Mouse (Mus musculus) kidney, embryonic 14.5 days (tissue): ENCODE data around the gene Cbr1. TPM values are rescaled to one million over a fixed set of nuclear protein-coding genes. Genes with fewer than 3 reads are reported as not detected.

ENCODE experiments used
- ATAC-seq: fragments of 200-750 bp; cut with Nextera tagmentation; 2 replicates; pipeline ENCODE4 v1.8.0; 2017; ENCODE audit warnings: moderate number of reproducible peaks, mild to moderate bottlenecking, moderate TSS enrichment, moderate library complexity; ENCODE audit not compliant: low FRiP score, low TSS enrichment
- H3K27ac ChIP-seq: fragments of 300-500 bp; sonication (generic); 2 replicates; pipeline ENCODE4 v1.5.1; 2014; ENCODE audit warnings: low read depth, mild to moderate bottlenecking, low read length, moderate library complexity, mixed read lengths
- H3K27me3 ChIP-seq: fragments of 300-500 bp; sonication (generic); 2 replicates; pipeline ENCODE4 v1.6.1; 2014; ENCODE audit warnings: mild to moderate bottlenecking, low read length; ENCODE audit not compliant: control insufficient read depth, insufficient read depth
- H3K36me3 ChIP-seq: fragments of 300-500 bp; sonication (generic); 2 replicates; pipeline ENCODE4 v1.6.1; 2014; ENCODE audit warnings: low read length, mixed read lengths; ENCODE audit not compliant: control insufficient read depth, insufficient read depth
- H3K4me1 ChIP-seq: fragments of 300-500 bp; sonication (generic); 2 replicates; pipeline ENCODE4 v1.6.1; 2014; ENCODE audit warnings: low read length, mixed read lengths; ENCODE audit not compliant: control insufficient read depth, insufficient read depth
- H3K4me2 ChIP-seq: fragments of 300-500 bp; sonication (generic); replicated peaks from 2 replicates; pipeline ENCODE4 v1.6.1; 2014; ENCODE audit warnings: low read depth, mild to moderate bottlenecking, low read length
- H3K4me3 ChIP-seq: fragments of 300-500 bp; sonication (generic); 2 replicates; pipeline ENCODE4 v1.5.1; 2014; ENCODE audit warnings: mild to moderate bottlenecking, low read length
- H3K9ac ChIP-seq: fragments of 300-500 bp; sonication (generic); 2 replicates; pipeline ENCODE4 v1.6.1; 2014; ENCODE audit warnings: low read depth, mild to moderate bottlenecking, low read length, moderate library complexity
- H3K9me3 ChIP-seq: fragments of 300-500 bp; sonication (generic); 2 replicates; pipeline ENCODE4 v1.6.1; 2016; ENCODE audit warnings: low read length; ENCODE audit not compliant: control insufficient read depth
- WGBS: fragments of 180-500 bp; shearing (Covaris S2); extraction: QIAGEN DNeasy Blood & Tissue Kit; methylation state at CpG from one replicate; pipeline ENCODE4 v1.1.7; 2014; 5-methylcytosine and 5-hydroxymethylcytosine counted together
- polyA plus RNA-seq: library from polyadenylated mRNA; unstranded; fragments of >200 nt; fragmentation: Nextera tagmentation; extraction: Ambion mirVana; gene quantifications from 2 replicates; pipeline ENCODE4 v1.2.1, GENCODE M21; 2014

Cbr1 gene
- polyA plus RNA-seq, 1 experiment from 2014 or later = 96.0 TPM

GRCm38 (mm10) chr16:93592711-93593110, 12.9 kb upstream of the Cbr1 start:
- WGBS = 91% methylated on average over 3 of the region's 3 CpGs
- no peak overlapping the region for H3K27ac ChIP-seq
- H3K9ac ChIP-seq = no peak overlapping the region
- H3K27me3 ChIP-seq = no peaks in the 10 kb centered on the region
- ATAC-seq = no peak
- no peak overlapping the region for H3K4me3 ChIP-seq
- no peak overlapping the region for H3K4me2 ChIP-seq
- peaks cover 20% of the 10 kb centered on the region for H3K36me3 ChIP-seq
- H3K9me3 ChIP-seq = no peaks in the 10 kb centered on the region
- H3K4me1 ChIP-seq = no peaks in the 10 kb centered on the region

GRCm38 (mm10) chr16:93593406-93593805, 12.2 kb upstream of the Cbr1 start:
- Histone ChIP-seq H3K4me3 (no peak overlapping the region), H3K9ac (no peak overlapping the region), H3K27ac (no peak overlapping the region), H3K9me3 (no peaks in the 10 kb centered on the region), H3K4me1 (no peaks in the 10 kb centered on the region), H3K4me2 (no peak overlapping the region), H3K36me3 (peaks cover 24% of the 10 kb centered on the region), H3K27me3 (no peaks in the 10 kb centered on the region)
- 91% methylated on average over 8 of the region's 8 CpGs for WGBS
- no peak for ATAC-seq

GRCm38 (mm10) chr16:93594448-93594847, 11.2 kb upstream of the Cbr1 start:
- no peaks in the 10 kb centered on the region for H3K9me3 ChIP-seq
- no peak overlapping the region for H3K27ac ChIP-seq
- no peaks in the 10 kb centered on the region for H3K27me3 ChIP-seq
- ATAC-seq = no peak
- no peak overlapping the region for H3K4me3 ChIP-seq
- 96% methylated on average over 10 of the region's 10 CpGs for WGBS
- H3K36me3 ChIP-seq = peaks cover 23% of the 10 kb centered on the region
- no peaks in the 10 kb centered on the region for H3K4me1 ChIP-seq
- H3K4me2 ChIP-seq = no peak overlapping the region
- no peak overlapping the region for H3K9ac ChIP-seq

- Histone ChIP-seq H3K9ac (no peak overlapping the region), H3K27ac (no peak overlapping the region), H3K4me1 (no peaks in the 10 kb centered on the region), H3K4me2 (no peak overlapping the region), H3K36me3 (peaks cover 11% of the 10 kb centered on the region), H3K9me3 (no peaks in the 10 kb centered on the region), H3K4me3 (no peak overlapping the region), H3K27me3 (no peaks in the 10 kb centered on the region)
- WGBS = 74% methylated on average over 5 of the region's 5 CpGs
- no peak for ATAC-seq
Observed at GRCm38 (mm10) chr16:93595766-93596165, 9.9 kb upstream of the Cbr1 start.

- ATAC-seq = peak; percentile 52; the same call in 1 of the 2 replicates
- H3K4me3 ChIP-seq = no peak overlapping the region
- no peak overlapping the region for H3K9ac ChIP-seq
- H3K9me3 ChIP-seq = no peaks in the 10 kb centered on the region
- H3K4me2 ChIP-seq = no peak overlapping the region
- H3K27ac ChIP-seq = no peak overlapping the region
- peaks cover 10% of the 10 kb centered on the region for H3K36me3 ChIP-seq
- H3K27me3 ChIP-seq = no peaks in the 10 kb centered on the region
- H3K4me1 ChIP-seq = no peaks in the 10 kb centered on the region
- 87% methylated on average over 7 of the region's 7 CpGs for WGBS
Observed at GRCm38 (mm10) chr16:93596807-93597206, 8.8 kb upstream of the Cbr1 start.

GRCm38 (mm10) chr16:93597551-93597950, 8.1 kb upstream of the Cbr1 start:
- WGBS = 96% methylated on average over 9 of the region's 9 CpGs

GRCm38 (mm10) chr16:93599461-93599860, 6.2 kb upstream of the Cbr1 start:
- Histone ChIP-seq H3K4me2 (no peak overlapping the region), H3K36me3 (peaks cover 10% of the 10 kb centered on the region), H3K4me3 (no peak overlapping the region), H3K27ac (no peak overlapping the region), H3K27me3 (no peaks in the 10 kb centered on the region), H3K4me1 (no peaks in the 10 kb centered on the region), H3K9me3 (no peaks in the 10 kb centered on the region), H3K9ac (no peak overlapping the region)
- 85% methylated on average over 6 of the region's 6 CpGs for WGBS
- ATAC-seq = no peak

More at GRCm38 (mm10) chr16:93597551-93597950, 8.1 kb upstream of the Cbr1 start:
- Histone ChIP-seq H3K4me1 (no peaks in the 10 kb centered on the region), H3K36me3 (peaks cover 10% of the 10 kb centered on the region), H3K9ac (no peak overlapping the region), H3K27ac (no peak overlapping the region), H3K9me3 (no peaks in the 10 kb centered on the region), H3K27me3 (no peaks in the 10 kb centered on the region), H3K4me2 (no peak overlapping the region), H3K4me3 (no peak overlapping the region)
- ATAC-seq = no peak

GRCm38 (mm10) chr16:93603439-93604212, 2.0 kb upstream of the Cbr1 start, which contains the start of gene Setd4:
Gene Setd4 (minus strand): TSS chr16:93604063.
- ATAC-seq = peak; percentile 94
- no peaks in the 10 kb centered on the region for H3K27me3 ChIP-seq

GRCm38 (mm10) chr16:93604481-93604969, 1.1 kb upstream of the Cbr1 start:
- H3K9ac ChIP-seq = peak overlapping the region; percentile 79
- 4% methylated on average over 16 of the region's 16 CpGs for WGBS

More at GRCm38 (mm10) chr16:93603439-93604212, 2.0 kb upstream of the Cbr1 start, which contains the start of gene Setd4:
- H3K4me1 ChIP-seq = no peaks in the 10 kb centered on the region
- H3K36me3 ChIP-seq = no peaks in the 10 kb centered on the region; the same call in 1 of the 2 replicates
- no peaks in the 10 kb centered on the region for H3K9me3 ChIP-seq
- H3K4me2 ChIP-seq = peak within 1 kb of the TSS; percentile 91
- WGBS = 2% methylated on average over 53 of the region's 55 CpGs
- H3K4me3 ChIP-seq = peak within 1 kb of the TSS; percentile 65
- H3K27ac ChIP-seq = peak within 1 kb of the TSS; percentile 94
- peak within 1 kb of the TSS; percentile 79 for H3K9ac ChIP-seq

More at GRCm38 (mm10) chr16:93604481-93604969, 1.1 kb upstream of the Cbr1 start:
- no peaks in the 10 kb centered on the region for H3K27me3 ChIP-seq
- H3K4me2 ChIP-seq = peak overlapping the region; percentile 91
- no peaks in the 10 kb centered on the region for H3K9me3 ChIP-seq
- peak overlapping the region; percentile 65 for H3K4me3 ChIP-seq
- peaks cover 5% of the 10 kb centered on the region; the same call in 1 of the 2 replicates for H3K4me1 ChIP-seq
- peak overlapping the region; percentile 94 for H3K27ac ChIP-seq
- no peak for ATAC-seq
- no peaks in the 10 kb centered on the region for H3K36me3 ChIP-seq
